Mouse (Mus musculus) erythroblast, embryonic 14.5 days (primary cell): ENCODE results near the gene Fbxl7. TPM values are rescaled to one million over a fixed set of nuclear protein-coding genes. Genes with fewer than 3 reads are reported as not detected.

ENCODE experiments used
- H3K27me3 ChIP-seq: 2 replicates; pipeline ENCODE4 v1.6.1; 2012; ENCODE audit warnings: inconsistent platforms; ENCODE audit not compliant: control insufficient read depth
- H3K36me3 ChIP-seq: 2 replicates; pipeline ENCODE4 v1.6.1; 2012; ENCODE audit warnings: mild to moderate bottlenecking, inconsistent platforms; ENCODE audit not compliant: control insufficient read depth
- H3K4me1 ChIP-seq: 2 replicates; pipeline ENCODE4 v1.6.1; 2012; ENCODE audit warnings: inconsistent platforms; ENCODE audit not compliant: control insufficient read depth
- H3K4me3 ChIP-seq: replicated peaks from 2 replicates; pipeline ENCODE3; 2012; ENCODE audit warnings: moderate library complexity, mild to moderate bottlenecking, inconsistent platforms
- H3K9me3 ChIP-seq: 2 replicates; pipeline ENCODE4 v1.6.1; 2012; ENCODE audit warnings: low read length, inconsistent platforms, mixed read lengths; ENCODE audit not compliant: control insufficient read depth
- GATA1 ChIP-seq: IDR thresholded peaks from 2 replicates; pipeline ENCODE4 v1.6.1; 2012; ENCODE audit warnings: low read length, inconsistent platforms, mixed read lengths
- TAL1 ChIP-seq: IDR thresholded peaks from 3 replicates; pipeline ENCODE4 v1.6.1; 2012; ENCODE audit warnings: low read length, inconsistent platforms, mixed read lengths
- polyA plus RNA-seq: library from polyadenylated mRNA; stranded (reverse); fragments of >175 nt; gene quantifications from 2 replicates; pipeline ENCODE4 v1.2.3, GENCODE M21; 2012

The Fbxl7 gene
- polyA plus RNA-seq, 1 experiment = not detected

- Histone ChIP-seq H3K27me3 (no peaks in the 10 kb centered on the region), H3K36me3 (no peaks in the 10 kb centered on the region), H3K9me3 (no peaks in the 10 kb centered on the region), H3K4me1 (no peaks in the 10 kb centered on the region), H3K4me3 (no peak overlapping the region)
- TF ChIP-seq TAL1 (no peak), GATA1 (no peak)
These were observed 206.8 kb downstream of the Fbxl7 start for GRCm38 (mm10) chr15:26688472-26689104.

DNA sequence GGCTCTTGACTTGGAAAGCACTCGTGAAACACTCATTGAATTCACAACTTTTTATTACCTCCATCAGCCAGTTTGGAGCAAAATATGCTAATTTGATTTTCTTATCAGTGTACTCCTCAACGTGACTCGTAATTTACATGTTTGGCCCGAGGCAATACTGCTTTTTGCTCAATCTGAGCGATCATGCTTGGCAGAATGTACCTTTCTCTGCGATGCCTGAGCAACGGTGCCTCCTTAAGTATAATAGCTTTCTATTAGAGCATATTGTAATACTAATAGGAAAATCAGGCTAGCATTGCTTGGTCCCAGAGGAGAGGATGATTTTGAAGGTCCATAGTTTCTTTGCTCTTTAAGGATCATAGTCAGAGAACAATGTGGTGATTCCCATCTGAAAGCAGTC is 207.7 kb downstream of the Fbxl7 start:
- H3K27me3 ChIP-seq = no peaks in the 10 kb centered on the region
- no peak overlapping the region for H3K4me3 ChIP-seq
- H3K36me3 ChIP-seq = no peaks in the 10 kb centered on the region
- TF ChIP-seq TAL1 = no peak
- no peaks in the 10 kb centered on the region for H3K9me3 ChIP-seq
- H3K4me1 ChIP-seq = no peaks in the 10 kb centered on the region

GRCm38 (mm10) chr15:26682279-26682678 is 213.1 kb downstream of the Fbxl7 start:
- H3K4me3 ChIP-seq = no peak overlapping the region
- no peak for TF ChIP-seq TAL1
- TF ChIP-seq GATA1 = no peak
- H3K9me3 ChIP-seq = no peaks in the 10 kb centered on the region
- no peaks in the 10 kb centered on the region for H3K4me1 ChIP-seq
- H3K27me3 ChIP-seq = no peaks in the 10 kb centered on the region
- no peaks in the 10 kb centered on the region for H3K36me3 ChIP-seq

DNA sequence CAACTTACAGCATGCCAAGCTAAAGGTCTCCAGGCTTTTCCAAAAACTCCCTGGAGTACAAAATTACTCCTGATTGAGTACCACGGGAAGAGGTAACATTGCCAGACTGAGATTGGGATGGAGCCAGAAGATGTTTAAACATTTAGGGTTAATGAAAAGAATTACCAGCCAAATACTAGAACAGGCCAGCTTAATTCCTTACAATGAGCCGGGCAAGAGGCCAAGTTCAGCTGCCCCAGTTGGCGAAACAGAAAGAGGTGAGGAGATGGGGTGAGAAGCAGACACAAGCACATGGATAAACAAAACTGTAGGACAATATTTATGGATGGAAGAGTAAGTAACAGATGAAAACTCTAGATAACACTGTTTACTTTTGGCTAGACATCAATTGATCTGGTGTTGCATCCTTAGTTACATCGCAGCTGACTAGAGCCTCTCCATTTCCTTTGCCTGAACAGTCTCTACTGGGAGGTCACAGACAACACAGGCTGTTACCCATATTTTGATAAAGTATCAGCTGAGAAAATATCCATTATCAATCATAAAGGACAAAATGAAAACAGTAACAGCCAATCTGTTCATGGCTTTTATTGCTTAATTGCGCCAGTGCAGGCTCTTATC is 222.0 kb downstream of the Fbxl7 start:
- no peaks in the 10 kb centered on the region for H3K27me3 ChIP-seq
- no peak overlapping the region for H3K4me3 ChIP-seq
- 0 out of 2 replicates have a peak, but pooled peaks cover 2% of the 10 kb centered on the region for H3K9me3 ChIP-seq
- TF ChIP-seq TAL1 = no peak
- TF ChIP-seq GATA1 = no peak
- H3K4me1 ChIP-seq = no peaks in the 10 kb centered on the region
- H3K36me3 ChIP-seq = no peaks in the 10 kb centered on the region

DNA sequence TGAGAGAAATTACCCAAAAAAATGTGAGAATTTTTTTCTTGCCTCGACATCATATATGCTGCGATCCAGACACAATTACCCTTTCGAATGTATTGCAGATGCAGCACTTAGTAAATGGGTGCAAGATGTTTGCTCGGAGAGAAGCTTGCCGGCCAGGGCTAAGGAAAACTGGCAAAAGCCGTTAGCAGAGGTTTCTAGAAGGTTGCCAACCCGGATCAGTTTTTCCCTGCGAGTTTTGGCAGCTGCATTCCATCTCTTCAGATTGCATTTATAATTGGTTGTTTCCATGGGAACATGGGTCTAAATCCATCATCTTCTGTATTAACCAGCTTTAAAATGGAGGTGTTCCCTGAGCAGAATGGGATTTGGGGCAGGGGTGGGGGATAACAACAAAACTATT is 240.4 kb downstream of the Fbxl7 start:
- Histone ChIP-seq H3K4me3 (no peak overlapping the region), H3K4me1 (no peaks in the 10 kb centered on the region), H3K36me3 (no peaks in the 10 kb centered on the region), H3K27me3 (no peaks in the 10 kb centered on the region), H3K9me3 (no peaks in the 10 kb centered on the region)
- TF ChIP-seq GATA1 (no peak), TAL1 (no peak)

- Histone ChIP-seq H3K27me3 (no peaks in the 10 kb centered on the region), H3K4me1 (no peaks in the 10 kb centered on the region), H3K36me3 (no peaks in the 10 kb centered on the region), H3K9me3 (peaks cover 4% of the 10 kb centered on the region), H3K4me3 (no peak overlapping the region)
- no peak for TF ChIP-seq GATA1
- no peak for TF ChIP-seq TAL1
These were observed 252.8 kb downstream of the Fbxl7 start for GRCm38 (mm10) chr15:26642563-26642962.

DNA sequence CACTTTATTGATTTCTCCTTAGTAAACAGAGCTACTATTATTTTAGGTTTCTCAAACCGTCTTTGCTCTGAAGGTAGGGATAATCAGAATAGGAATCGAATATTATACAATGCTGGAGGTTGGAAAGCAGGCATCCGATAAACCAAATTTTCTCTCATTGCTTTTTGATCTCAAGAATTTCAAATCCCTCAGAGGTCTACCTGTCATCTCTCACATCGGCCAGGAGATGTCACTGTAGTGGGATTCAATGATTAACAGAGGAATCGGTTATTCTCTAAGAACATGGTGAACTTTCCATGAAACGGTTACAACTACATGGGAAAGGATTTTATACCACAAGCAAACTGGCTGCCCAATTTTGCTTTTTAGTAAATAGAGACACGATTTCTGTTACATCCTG is 255.7 kb downstream of the Fbxl7 start:
- H3K4me3 ChIP-seq = no peak overlapping the region
- H3K9me3 ChIP-seq = no peaks in the 10 kb centered on the region
- no peaks in the 10 kb centered on the region for H3K27me3 ChIP-seq
- TF ChIP-seq GATA1 (no peak), TAL1 (no peak)
- H3K36me3 ChIP-seq = no peaks in the 10 kb centered on the region
- no peaks in the 10 kb centered on the region for H3K4me1 ChIP-seq

GRCm38 (mm10) chr15:26635591-26635990 is 259.8 kb downstream of the Fbxl7 start:
- no peak overlapping the region for H3K4me3 ChIP-seq
- H3K9me3 ChIP-seq = no peaks in the 10 kb centered on the region
- no peaks in the 10 kb centered on the region for H3K4me1 ChIP-seq
- TF ChIP-seq GATA1 = no peak
- TF ChIP-seq TAL1 = no peak
- H3K27me3 ChIP-seq = no peaks in the 10 kb centered on the region
- H3K36me3 ChIP-seq = no peaks in the 10 kb centered on the region

DNA sequence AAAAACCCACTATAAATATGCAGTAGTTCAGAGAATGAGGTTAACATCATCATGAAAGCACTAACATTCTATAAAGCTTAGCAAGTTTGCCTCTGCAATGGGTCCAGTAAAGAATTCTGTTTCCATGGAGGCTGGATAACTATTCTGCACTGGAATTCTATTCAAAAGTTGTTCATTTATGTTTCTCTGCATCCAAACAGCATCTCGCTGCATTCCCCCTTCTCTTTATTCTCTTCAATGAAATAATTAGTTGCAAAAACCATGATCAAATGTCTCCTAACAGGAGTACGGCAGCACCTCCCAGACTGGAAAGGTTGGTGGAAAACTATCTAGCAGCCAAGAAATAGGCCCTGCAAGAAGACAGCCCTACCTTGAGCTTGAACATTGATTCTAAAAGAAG is 267.2 kb downstream of the Fbxl7 start:
- TF ChIP-seq TAL1 = no peak
- no peak for TF ChIP-seq GATA1
- Histone ChIP-seq H3K9me3 (peaks cover 1% of the 10 kb centered on the region; the same call in 1 of the 2 replicates), H3K4me3 (no peak overlapping the region), H3K4me1 (no peaks in the 10 kb centered on the region), H3K36me3 (no peaks in the 10 kb centered on the region), H3K27me3 (no peaks in the 10 kb centered on the region)
